Mouse (Mus musculus) gastrocnemius, postnatal 10 days (tissue): Measurements from ENCODE around the gene Fzd5. TPM values are rescaled to one million over a fixed set of nuclear protein-coding genes. Genes with fewer than 3 reads are reported as not detected.

Experiments used
- DNase-seq: peaks from one replicate; pipeline ENCODE4 v3.0.0; 2021; ENCODE audit warnings: mixed read lengths
- total RNA-seq, 2 experiments: library from RNA; stranded (reverse); gene quantifications; 2 replicates each; pipeline ENCODE4 v1.2.3; 2021

The Fzd5 gene
- total RNA-seq, 2 experiments from 2014 or later, result 2.3 to 3.6 TPM

DNA sequence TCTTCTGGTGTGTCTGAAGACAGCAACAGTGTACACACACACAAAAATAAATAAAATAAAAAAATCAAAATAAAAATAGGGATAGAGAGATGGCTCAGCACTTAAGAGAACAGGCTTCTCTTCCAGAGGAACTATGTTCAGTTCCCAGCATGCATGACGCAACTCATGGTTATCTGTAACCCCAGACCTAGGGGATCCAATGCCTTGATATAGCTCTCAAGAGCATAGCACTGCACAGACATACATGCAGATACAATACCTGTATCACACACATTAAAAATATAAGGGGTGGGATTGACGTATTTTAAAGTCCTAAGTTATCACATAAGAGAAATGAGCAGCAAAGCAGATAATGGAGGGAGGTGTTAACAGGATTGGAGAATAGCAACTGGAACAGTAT is 53.1 kb downstream of the Fzd5 start:
- no peak for DNase-seq

- DNase-seq, result no peak
These were observed 54.5 kb downstream of the Fzd5 start for GRCm38 (mm10) chr1:64683039-64683438.

DNA sequence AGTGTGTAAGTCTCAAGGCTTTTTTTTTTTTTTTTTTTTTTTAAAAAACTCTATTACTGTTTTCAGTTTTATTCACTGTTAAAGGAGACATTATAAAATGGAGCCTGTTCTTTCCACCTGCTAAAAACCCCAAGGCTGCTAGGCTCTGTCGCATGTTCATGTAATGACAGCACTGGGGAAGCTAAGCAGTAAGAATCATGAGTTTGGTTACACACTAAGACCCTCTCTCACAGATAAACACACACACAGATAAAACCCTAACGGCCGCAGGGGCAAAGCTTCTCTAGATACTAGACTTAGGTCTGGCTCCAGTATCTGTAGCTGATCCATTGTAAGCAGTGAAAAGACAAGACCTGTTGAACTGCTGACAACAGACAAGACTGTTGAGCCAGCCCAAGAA is 56.1 kb downstream of the Fzd5 start:
- no peak for DNase-seq

Other genes with a start within 250 kb of the Fzd5 start
- gene Creb1, start 205.1 kb downstream of the Fzd5 start, total RNA-seq, result 10 to 100 TPM; 23.5 to 33.6 TPM
- gene Mettl21a, start 120.5 kb downstream of the Fzd5 start, total RNA-seq, result 10 to 100 TPM in 1 of 2 experiments, 1 to 10 TPM in 1; 8.0 to 15.1 TPM
- gene Ccnyl1, start 47.3 kb downstream of the Fzd5 start, total RNA-seq, result 10 to 100 TPM; 20.0 to 25.1 TPM
- 1 to 10 TPM; 5.7 to 6.9 TPM for gene Plekhm3, start 219.1 kb upstream of the Fzd5 start, total RNA-seq